Mouse (Mus musculus): ENCODE measurements around the gene Lpp.

DNA sequence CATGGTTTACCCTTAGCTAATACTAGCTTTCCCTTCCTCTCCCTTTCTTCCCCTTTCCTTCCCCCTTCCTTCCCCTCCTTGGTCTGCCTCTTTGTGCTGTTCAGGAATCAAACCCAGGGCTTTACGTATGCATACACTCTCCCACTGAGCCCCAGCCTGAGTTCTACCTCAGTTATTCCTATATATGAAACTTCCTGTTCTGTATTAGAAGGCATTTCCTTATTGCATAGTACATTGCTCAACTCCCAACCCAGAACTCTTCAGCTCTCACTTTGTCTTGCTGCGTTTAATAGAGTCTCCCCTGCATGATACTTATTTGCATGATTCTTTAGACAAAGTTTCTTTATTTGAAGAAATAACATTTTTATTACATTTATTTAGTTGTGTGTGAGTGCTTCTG, 184.5 kb downstream of the Lpp start:
- TF ChIP-seq CTCF (IDR thresholded peaks at IDR 0.05; ENCODE audit: borderline replicate concordance, insufficient read depth, low read depth, low read length) (no peak), POLR2A (IDR thresholded peaks at IDR 0.05; ENCODE audit: borderline replicate concordance, insufficient read depth, low read length) (no peak)

Data from cerebellum, adult 2 months (tissue).